Mouse (Mus musculus): ENCODE measurements around the gene Kndc1. TPM values are rescaled to one million over a fixed set of nuclear protein-coding genes. Genes with fewer than 3 reads are reported as not detected.
A peak's percentile ranks its signal among the peaks of the same experiment; 100 is the strongest.

The Kndc1 gene
- polyA plus RNA-seq, 2 experiments, result 0.10 to 0.45 TPM

GRCm38 (mm10) chr7:139969348-139970130 is 75.0 kb downstream of the Kndc1 start:
- Histone ChIP-seq H3K4me3 (replicated peaks; ENCODE audit: low read length) (no peak overlapping the region), H3K4me2 (replicated peaks; ENCODE audit: low read depth, low read length, severe bottlenecking) (0 out of 2 replicates have a peak overlapping the region, but pooled peaks have one; percentile 13), H3K4me1 (ENCODE audit: control insufficient read depth, insufficient read depth, low read length) (no peaks in the 10 kb centered on the region), H3K9ac (ENCODE audit: low read depth, low read length, severe bottlenecking) (no peak overlapping the region), H3K27ac (replicated peaks; ENCODE audit: low read depth, low read length) (no peak overlapping the region), H3K36me3 (ENCODE audit: control insufficient read depth, insufficient read depth, low read length) (no peaks in the 10 kb centered on the region), H3K27me3 (ENCODE audit: control insufficient read depth, insufficient read depth, low read length) (no peaks in the 10 kb centered on the region), H3K9me3 (ENCODE audit: control insufficient read depth, low read length) (no peaks in the 10 kb centered on the region)
- DNase-seq (ENCODE audit: low spot score), result peak; percentile 89
- ATAC-seq (ENCODE audit: low FRiP score, low read depth), result no peak
- no peak for TF ChIP-seq POLR2A (IDR thresholded peaks at IDR 0.05; ENCODE audit: borderline replicate concordance, extremely low read depth, insufficient read depth, insufficient read length)
- WGBS, result 19% methylated on average over 10 of the region's 10 CpGs

- TF ChIP-seq POLR2A (IDR thresholded peaks at IDR 0.05; ENCODE audit: borderline replicate concordance, extremely low read depth, insufficient read depth, insufficient read length), result no peak
- no peak for ATAC-seq (ENCODE audit: low FRiP score, low read depth)
- H3K4me3 ChIP-seq (replicated peaks; ENCODE audit: low read length), result no peak overlapping the region
- no peaks in the 10 kb centered on the region for H3K4me1 ChIP-seq (ENCODE audit: control insufficient read depth, insufficient read depth, low read length)
- H3K36me3 ChIP-seq (ENCODE audit: control insufficient read depth, insufficient read depth, low read length), result no peaks in the 10 kb centered on the region
- no peaks in the 10 kb centered on the region for H3K9me3 ChIP-seq (ENCODE audit: control insufficient read depth, low read length)
- 77% methylated on average over 10 of the region's 10 CpGs for WGBS
- H3K4me2 ChIP-seq (replicated peaks; ENCODE audit: low read depth, low read length, severe bottlenecking), result no peak overlapping the region
- DNase-seq (ENCODE audit: low spot score), result no peak
- no peak overlapping the region for H3K27ac ChIP-seq (replicated peaks; ENCODE audit: low read depth, low read length)
- H3K9ac ChIP-seq (ENCODE audit: low read depth, low read length, severe bottlenecking), result no peak overlapping the region
- no peaks in the 10 kb centered on the region for H3K27me3 ChIP-seq (ENCODE audit: control insufficient read depth, insufficient read depth, low read length)
Measured at GRCm38 (mm10) chr7:139970216-139970919, 75.9 kb downstream of the Kndc1 start.

- Histone ChIP-seq H3K9me3 (ENCODE audit: control insufficient read depth, low read length) (no peaks in the 10 kb centered on the region), H3K4me1 (ENCODE audit: control insufficient read depth, insufficient read depth, low read length) (no peaks in the 10 kb centered on the region), H3K27ac (replicated peaks; ENCODE audit: low read depth, low read length) (no peak overlapping the region), H3K4me3 (replicated peaks; ENCODE audit: low read length) (no peak overlapping the region), H3K4me2 (replicated peaks; ENCODE audit: low read depth, low read length, severe bottlenecking) (no peak overlapping the region), H3K9ac (ENCODE audit: low read depth, low read length, severe bottlenecking) (no peak overlapping the region), H3K27me3 (ENCODE audit: control insufficient read depth, insufficient read depth, low read length) (no peaks in the 10 kb centered on the region), H3K36me3 (ENCODE audit: control insufficient read depth, insufficient read depth, low read length) (no peaks in the 10 kb centered on the region)
- 76% methylated on average over 5 of the region's 5 CpGs for WGBS
- TF ChIP-seq POLR2A (IDR thresholded peaks at IDR 0.05; ENCODE audit: borderline replicate concordance, extremely low read depth, insufficient read depth, insufficient read length), result no peak
- DNase-seq (ENCODE audit: low spot score) (no peak), ATAC-seq (ENCODE audit: low FRiP score, low read depth) (no peak)
Measured at GRCm38 (mm10) chr7:139970979-139971378, 76.5 kb downstream of the Kndc1 start.

GRCm38 (mm10) chr7:139971436-139971835 is 76.9 kb downstream of the Kndc1 start:
- no peak for TF ChIP-seq POLR2A (IDR thresholded peaks at IDR 0.05; ENCODE audit: borderline replicate concordance, extremely low read depth, insufficient read depth, insufficient read length)
- no peaks in the 10 kb centered on the region for H3K36me3 ChIP-seq (ENCODE audit: control insufficient read depth, insufficient read depth, low read length)
- no peak overlapping the region for H3K4me2 ChIP-seq (replicated peaks; ENCODE audit: low read depth, low read length, severe bottlenecking)
- H3K27me3 ChIP-seq (ENCODE audit: control insufficient read depth, insufficient read depth, low read length), result no peaks in the 10 kb centered on the region
- DNase-seq (ENCODE audit: low spot score) (no peak), ATAC-seq (ENCODE audit: low FRiP score, low read depth) (no peak)
- H3K9ac ChIP-seq (ENCODE audit: low read depth, low read length, severe bottlenecking), result no peak overlapping the region
- H3K4me1 ChIP-seq (ENCODE audit: control insufficient read depth, insufficient read depth, low read length), result no peaks in the 10 kb centered on the region
- WGBS, result 69% methylated on average over 6 of the region's 6 CpGs
- no peaks in the 10 kb centered on the region for H3K9me3 ChIP-seq (ENCODE audit: control insufficient read depth, low read length)
- no peak overlapping the region for H3K27ac ChIP-seq (replicated peaks; ENCODE audit: low read depth, low read length)
- no peak overlapping the region for H3K4me3 ChIP-seq (replicated peaks; ENCODE audit: low read length)

- no peaks in the 10 kb centered on the region for H3K4me1 ChIP-seq (ENCODE audit: control insufficient read depth, insufficient read depth, low read length)
- no peak overlapping the region for H3K4me3 ChIP-seq (replicated peaks; ENCODE audit: low read length)
- no peaks in the 10 kb centered on the region for H3K9me3 ChIP-seq (ENCODE audit: control insufficient read depth, low read length)
- H3K4me2 ChIP-seq (replicated peaks; ENCODE audit: low read depth, low read length, severe bottlenecking), result no peak overlapping the region
- H3K36me3 ChIP-seq (ENCODE audit: control insufficient read depth, insufficient read depth, low read length), result no peaks in the 10 kb centered on the region
- H3K27ac ChIP-seq (replicated peaks; ENCODE audit: low read depth, low read length), result no peak overlapping the region
- H3K27me3 ChIP-seq (ENCODE audit: control insufficient read depth, insufficient read depth, low read length), result no peaks in the 10 kb centered on the region
- ATAC-seq (ENCODE audit: low FRiP score, low read depth), result no peak
- no peak for DNase-seq (ENCODE audit: low spot score)
- TF ChIP-seq POLR2A (IDR thresholded peaks at IDR 0.05; ENCODE audit: borderline replicate concordance, extremely low read depth, insufficient read depth, insufficient read length), result no peak
- no peak overlapping the region for H3K9ac ChIP-seq (ENCODE audit: low read depth, low read length, severe bottlenecking)
Measured at GRCm38 (mm10) chr7:139972923-139973331, 78.4 kb downstream of the Kndc1 start.
